Mouse (Mus musculus) cerebellum, adult 2 months (tissue): ENCODE measurements around the gene Gpr62. TPM values are rescaled to one million over a fixed set of nuclear protein-coding genes. Genes with fewer than 3 reads are reported as not detected.

ENCODE experiments used
- DNase-seq, 2 experiments: peaks; one replicate each; pipeline ENCODE4 v3.0.0; 2021
- H3K27ac ChIP-seq: fragments of 200-500 bp; 2 replicates; pipeline ENCODE4 v1.5.1; 2012; ENCODE audit warnings: low read length, control low read depth, inconsistent platforms; ENCODE audit not compliant: insufficient read depth
- H3K27me3 ChIP-seq: fragments of 200-500 bp; 2 replicates; pipeline ENCODE4 v1.6.1; 2012; ENCODE audit warnings: inconsistent platforms, mild to moderate bottlenecking, low read length, moderate library complexity; ENCODE audit not compliant: control insufficient read depth, insufficient read depth
- H3K4me1 ChIP-seq: fragments of 200-500 bp; 2 replicates; pipeline ENCODE4 v1.6.1; 2011; ENCODE audit warnings: low read length; ENCODE audit not compliant: control insufficient read depth, insufficient read depth
- H3K4me3 ChIP-seq: fragments of 200-500 bp; replicated peaks from 2 replicates; pipeline ENCODE3; 2011; ENCODE audit warnings: mild to moderate bottlenecking, low read depth, low read length, control low read depth; ENCODE audit not compliant: insufficient read depth
- CTCF ChIP-seq: fragments of 200-500 bp; IDR thresholded peaks from 2 replicates; pipeline ENCODE4 v1.5.1; 2011; ENCODE audit warnings: low read depth, mild to moderate bottlenecking, control low read depth, low read length, moderate library complexity, borderline replicate concordance; ENCODE audit not compliant: insufficient read depth
- POLR2A ChIP-seq: fragments of 200-500 bp; IDR thresholded peaks from 2 replicates; pipeline ENCODE4 v1.6.1; 2011; ENCODE audit warnings: low read length, control low read depth, borderline replicate concordance; ENCODE audit not compliant: insufficient read depth
- WGBS: fragments of 180-500 bp; shearing (Covaris S2); methylation state at CpG from one replicate; pipeline ENCODE4 v1.1.7; 2018; 5-methylcytosine and 5-hydroxymethylcytosine counted together
- polyA plus RNA-seq: library from polyadenylated mRNA; depleted of rRNA; stranded (reverse); fragments of >200 nt; gene quantifications from 2 replicates; pipeline ENCODE4 v1.2.3, GENCODE M21; 2012

The Gpr62 gene
- polyA plus RNA-seq, 1 experiment, result 30.7 TPM

DNA sequence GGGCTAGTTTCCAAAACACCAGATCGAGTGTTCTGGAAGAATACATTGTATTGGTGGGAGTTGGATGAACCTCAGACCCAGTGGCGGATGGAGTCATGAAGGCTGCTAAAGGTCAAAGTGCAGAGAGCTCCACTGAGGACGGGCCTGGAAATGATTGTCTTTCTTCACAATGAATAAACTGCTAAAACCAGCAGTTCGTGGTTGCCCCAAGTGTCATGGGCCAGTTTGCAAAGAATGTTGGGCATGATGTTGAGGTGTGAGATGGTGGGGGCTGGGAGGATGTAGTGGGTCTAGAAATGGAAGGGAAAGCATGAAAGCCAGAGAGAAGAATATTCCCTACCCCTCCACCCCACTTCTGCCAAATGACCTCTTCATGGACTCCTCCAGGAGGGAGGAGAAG lies 20.9 kb downstream of the Gpr62 start:
- no peak overlapping the region for H3K27ac ChIP-seq
- no peak for DNase-seq
- H3K27me3 ChIP-seq, result no peaks in the 10 kb centered on the region
- TF ChIP-seq CTCF (no peak), POLR2A (no peak)
- H3K4me1 ChIP-seq, result peaks cover 7% of the 10 kb centered on the region
- WGBS, result 73% methylated on average over 4 of the region's 4 CpGs
- H3K4me3 ChIP-seq, result no peak overlapping the region

GRCm38 (mm10) chr9:106442680-106443079 lies 23.1 kb downstream of the Gpr62 start:
- 0 out of 2 replicates have a peak, but pooled peaks cover 3% of the 10 kb centered on the region for H3K4me1 ChIP-seq
- TF ChIP-seq POLR2A, result no peak
- TF ChIP-seq CTCF, result no peak
- whole genome bisulfite sequencing, result 81% methylated on average over 5 of the region's 5 CpGs
- no peaks in the 10 kb centered on the region for H3K27me3 ChIP-seq
- H3K4me3 ChIP-seq, result no peak overlapping the region
- no peak for DNase-seq
- no peak overlapping the region for H3K27ac ChIP-seq

GRCm38 (mm10) chr9:106436566-106436965 lies 29.2 kb downstream of the Gpr62 start:
- no peak overlapping the region for H3K4me3 ChIP-seq
- no peak overlapping the region for H3K27ac ChIP-seq
- H3K4me1 ChIP-seq, result peaks cover 7% of the 10 kb centered on the region
- no peak for DNase-seq
- WGBS, result 83% methylated on average over 9 of the region's 9 CpGs
- TF ChIP-seq CTCF (no peak), POLR2A (no peak)
- H3K27me3 ChIP-seq, result no peaks in the 10 kb centered on the region

- peaks cover 4% of the 10 kb centered on the region for H3K4me1 ChIP-seq
- H3K4me3 ChIP-seq, result no peak overlapping the region
- 56% methylated on average over 7 of the region's 7 CpGs for WGBS
- no peak overlapping the region for H3K27ac ChIP-seq
- no peaks in the 10 kb centered on the region for H3K27me3 ChIP-seq
- no peak for TF ChIP-seq CTCF
- no peak for TF ChIP-seq POLR2A
- no peak for DNase-seq
Measured at GRCm38 (mm10) chr9:106433389-106433788, 32.3 kb downstream of the Gpr62 start.

DNA sequence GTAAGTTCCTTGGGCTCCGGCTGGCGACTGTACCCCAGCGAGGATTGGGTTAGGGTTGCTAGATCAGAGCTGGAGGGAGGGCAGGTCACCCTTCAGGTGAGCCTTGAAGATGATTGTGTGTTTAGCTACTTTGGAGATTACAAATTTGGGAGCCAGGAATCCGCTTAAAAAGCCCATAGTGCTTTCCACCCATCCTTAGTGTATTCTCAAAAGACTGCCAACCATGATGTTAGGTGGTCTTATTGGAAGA lies 35.8 kb downstream of the Gpr62 start:
- Histone ChIP-seq H3K27me3 (no peaks in the 10 kb centered on the region), H3K4me3 (peak overlapping the region; percentile 98), H3K27ac (no peak overlapping the region), H3K4me1 (no peaks in the 10 kb centered on the region; the same call in 1 of the 2 replicates)
- DNase-seq, result no peak
- TF ChIP-seq CTCF (no peak), POLR2A (no peak)
- 0% methylated on average over 4 of the region's 4 CpGs for WGBS

DNA sequence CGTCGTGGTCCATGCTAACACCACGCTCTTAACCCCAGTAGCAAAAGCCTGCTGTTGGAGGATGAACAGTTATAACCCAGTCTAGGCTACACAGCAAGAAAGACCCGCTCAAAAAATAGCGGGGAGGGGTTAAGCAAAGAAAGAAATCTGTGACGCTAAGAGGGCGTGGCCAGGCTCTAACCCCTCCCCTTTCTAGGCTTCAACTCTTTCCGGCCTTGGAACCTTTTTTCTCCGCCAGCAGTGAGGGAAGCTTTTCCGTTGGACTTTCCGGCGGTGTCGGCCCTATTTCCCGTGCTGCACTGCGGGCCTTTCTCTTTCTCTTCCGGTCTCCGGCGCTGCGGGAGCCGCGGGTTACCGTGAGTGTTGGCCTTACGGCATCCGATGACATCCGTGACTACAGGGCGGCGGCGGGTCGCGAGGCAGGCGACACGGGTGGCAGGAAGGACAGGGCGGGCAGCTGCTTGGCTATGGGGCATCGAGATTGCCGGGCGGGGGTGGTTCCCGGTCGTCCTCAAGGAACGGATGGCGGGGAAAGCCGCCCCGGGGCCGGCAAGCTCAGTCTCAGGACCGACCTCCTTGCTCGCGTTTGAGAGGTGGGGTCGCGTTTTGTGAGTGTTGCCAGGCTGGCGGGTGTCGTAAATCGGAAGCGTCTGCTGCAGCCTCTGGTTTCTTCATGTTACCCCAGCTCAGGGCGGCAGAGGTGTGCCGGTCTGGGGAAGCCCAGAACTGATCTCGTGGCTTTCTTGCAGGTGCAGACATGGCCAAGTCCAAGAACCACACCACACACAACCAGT lies 36.3 kb downstream of the Gpr62 start, which contains the start of gene Rpl29:
Rpl29 (plus strand) TSS at position 234 of the 794 bp plus-strand sequence.
- peak; percentile 94 to 97 for DNase-seq
- Histone ChIP-seq H3K27me3 (no peaks in the 10 kb centered on the region), H3K4me3 (peak within 1 kb of the TSS; percentile 98), H3K27ac (peak within 1 kb of the TSS; percentile 87), H3K4me1 (no peaks in the 10 kb centered on the region; the same call in 1 of the 2 replicates)
- TF ChIP-seq POLR2A (peak; percentile 73), CTCF (no peak)
- under 1% methylated on average over 55 of the region's 55 CpGs for WGBS

- Histone ChIP-seq H3K27me3 (no peaks in the 10 kb centered on the region), H3K4me1 (no peaks in the 10 kb centered on the region; the same call in 1 of the 2 replicates), H3K4me3 (peak overlapping the region; percentile 98), H3K27ac (peak overlapping the region; percentile 87)
- TF ChIP-seq CTCF (no peak), POLR2A (no peak)
- WGBS, result under 1% methylated on average over 11 of the region's 11 CpGs
- DNase-seq, result no peak
Measured at GRCm38 (mm10) chr9:106428719-106429220, 37.0 kb downstream of the Gpr62 start.

DNA sequence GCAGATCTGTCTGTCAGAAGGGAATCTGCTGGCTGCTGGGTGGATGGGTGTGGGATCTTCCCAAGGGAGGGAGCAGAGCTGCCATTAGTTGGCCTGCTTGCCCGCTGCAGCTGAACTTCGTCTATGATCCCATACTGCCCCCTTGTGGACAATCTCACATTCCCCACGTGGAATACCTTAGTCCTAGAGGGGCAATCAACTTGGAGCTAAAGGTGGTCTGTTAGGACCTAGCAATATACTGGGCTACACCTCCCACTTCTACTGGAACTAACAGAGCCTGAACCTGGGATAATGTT lies 43.9 kb downstream of the Gpr62 start:
- Histone ChIP-seq H3K27me3 (no peaks in the 10 kb centered on the region), H3K4me3 (peak overlapping the region; percentile 28), H3K27ac (no peak overlapping the region), H3K4me1 (peaks cover 4% of the 10 kb centered on the region; the same call in 1 of the 2 replicates)
- DNase-seq, result peak; percentile 80 to 85
- TF ChIP-seq POLR2A (no peak), CTCF (peak; percentile 94)
- WGBS, result 0% methylated on average over 3 of the region's 3 CpGs
